Mouse (Mus musculus) lung, postnatal 0 days (tissue): ENCODE results near the gene Rnf5. TPM values are rescaled to one million over a fixed set of nuclear protein-coding genes. Genes with fewer than 3 reads are reported as not detected.

Experiments used
- ATAC-seq: fragments of 200-750 bp; cut with Nextera tagmentation; 2 replicates; pipeline ENCODE4 v1.8.0; 2017; ENCODE audit warnings: moderate library complexity
- DNase-seq: peaks from one replicate; pipeline ENCODE4 v3.0.0-alpha.2; 2016; ENCODE audit warnings: low spot score
- H3K27ac ChIP-seq: fragments of 300-500 bp; sonication (generic); 2 replicates; pipeline ENCODE4 v1.5.1; 2014; ENCODE audit warnings: antibody characterized with exemption, mild to moderate bottlenecking, low read length, mixed read lengths
- H3K27me3 ChIP-seq: fragments of 300-500 bp; sonication (generic); replicated peaks from 2 replicates; pipeline ENCODE4 v1.6.1; 2014; ENCODE audit warnings: low read length, mixed read lengths; ENCODE audit not compliant: insufficient read depth
- H3K36me3 ChIP-seq: fragments of 300-500 bp; sonication (generic); 2 replicates; pipeline ENCODE4 v1.6.1; 2014; ENCODE audit warnings: low read length, mixed read lengths; ENCODE audit not compliant: insufficient read depth
- H3K4me1 ChIP-seq: fragments of 300-500 bp; sonication (generic); 2 replicates; pipeline ENCODE4 v1.6.1; 2014; ENCODE audit warnings: antibody characterized with exemption, low read depth, low read length, mixed read lengths; ENCODE audit not compliant: insufficient read depth
- H3K4me2 ChIP-seq: fragments of 300-500 bp; sonication (generic); replicated peaks from 2 replicates; pipeline ENCODE4 v1.6.1; 2014; ENCODE audit warnings: low read depth, mild to moderate bottlenecking, low read length, moderate library complexity, mixed read lengths
- H3K4me3 ChIP-seq: fragments of 300-500 bp; sonication (generic); 2 replicates; pipeline ENCODE4 v1.5.1; 2014; ENCODE audit warnings: low read depth, low read length
- H3K9ac ChIP-seq: fragments of 300-500 bp; sonication (generic); replicated peaks from 2 replicates; pipeline ENCODE4 v1.6.1; 2014; ENCODE audit warnings: low read depth, mild to moderate bottlenecking
- H3K9me3 ChIP-seq: fragments of 300-500 bp; sonication (generic); 2 replicates; pipeline ENCODE4 v1.6.1; 2016; ENCODE audit warnings: low read length, mixed read lengths
- CTCF ChIP-seq: IDR thresholded peaks from 2 replicates; pipeline ENCODE4 v1.5.1; 2016; ENCODE audit warnings: antibody characterized with exemption, mild to moderate bottlenecking
- EP300 ChIP-seq: IDR thresholded peaks from 2 replicates; pipeline ENCODE4 v1.6.1; 2016; ENCODE audit warnings: antibody characterized with exemption, mild to moderate bottlenecking, control low read depth
- WGBS: fragments of 180-500 bp; shearing (Covaris S2); extraction: QIAGEN DNeasy Blood & Tissue Kit; methylation state at CpG from one replicate; pipeline ENCODE4 v1.1.7; 2014; 5-methylcytosine and 5-hydroxymethylcytosine counted together
- polyA plus RNA-seq: library from polyadenylated mRNA; unstranded; fragments of >200 nt; fragmentation: Nextera tagmentation; extraction: Ambion mirVana; gene quantifications from 2 replicates; pipeline ENCODE4 v1.2.1, GENCODE M21; 2015

Rnf5 gene
- polyA plus RNA-seq: 81.5 and 84.1 TPM in 2 replicates

GRCm38 (mm10) chr17:34603375-34604060, at the start of gene Rnf5:
Rnf5 (minus strand) TSS chr17:34603690.
- H3K9ac ChIP-seq: peak within 1 kb of the TSS; percentile 46
- no peaks in the 10 kb centered on the region for H3K27me3 ChIP-seq
- ATAC-seq: peak; percentile 91
- peak within 1 kb of the TSS; percentile 55 for H3K4me3 ChIP-seq
- H3K27ac ChIP-seq: peak within 1 kb of the TSS; percentile 96
- no peaks in the 10 kb centered on the region for H3K9me3 ChIP-seq
- DNase-seq: peak; percentile 100
- H3K36me3 ChIP-seq: no peaks in the 10 kb centered on the region
- TF ChIP-seq CTCF: no peak
- peak; percentile 94 for TF ChIP-seq EP300
- H3K4me2 ChIP-seq: peak within 1 kb of the TSS; percentile 96
- H3K4me1 ChIP-seq: peaks cover 18% of the 10 kb centered on the region
- under 1% methylated on average over 30 of the region's 30 CpGs for WGBS

- H3K36me3 ChIP-seq: 0 out of 2 replicates have a peak, but pooled peaks cover 7% of the 10 kb centered on the region
- WGBS: 88% methylated on average over 8 of the region's 8 CpGs
- no peak overlapping the region for H3K4me3 ChIP-seq
- TF ChIP-seq CTCF: no peak
- no peak for TF ChIP-seq EP300
- ATAC-seq (no peak), DNase-seq (no peak)
- no peak overlapping the region for H3K4me2 ChIP-seq
- H3K27ac ChIP-seq: no peak overlapping the region
- H3K27me3 ChIP-seq: no peaks in the 10 kb centered on the region
- no peak overlapping the region for H3K9ac ChIP-seq
- H3K9me3 ChIP-seq: no peaks in the 10 kb centered on the region
- H3K4me1 ChIP-seq: peaks cover 6% of the 10 kb centered on the region
Observed at GRCm38 (mm10) chr17:34652985-34653384, 49.5 kb upstream of the Rnf5 start.

GRCm38 (mm10) chr17:34652546-34652945, 49.1 kb upstream of the Rnf5 start:
- H3K36me3 ChIP-seq: 0 out of 2 replicates have a peak, but pooled peaks cover 7% of the 10 kb centered on the region
- 90% methylated on average over 10 of the region's 10 CpGs for WGBS
- ATAC-seq: no peak

GRCm38 (mm10) chr17:34651507-34652221, 48.2 kb upstream of the Rnf5 start:
- ATAC-seq: no peak
- TF ChIP-seq EP300: no peak
- peak; percentile 73 for TF ChIP-seq CTCF
- H3K4me3 ChIP-seq: no peak overlapping the region
- 0 out of 2 replicates have a peak, but pooled peaks cover 7% of the 10 kb centered on the region for H3K36me3 ChIP-seq
- H3K9me3 ChIP-seq: no peaks in the 10 kb centered on the region
- H3K27ac ChIP-seq: no peak overlapping the region
- no peak overlapping the region for H3K4me2 ChIP-seq
- no peak for DNase-seq
- peaks cover 11% of the 10 kb centered on the region for H3K4me1 ChIP-seq
- 48% methylated on average over 18 of the region's 19 CpGs for WGBS
- H3K9ac ChIP-seq: no peak overlapping the region
- H3K27me3 ChIP-seq: no peaks in the 10 kb centered on the region

More at GRCm38 (mm10) chr17:34652546-34652945, 49.1 kb upstream of the Rnf5 start:
- no peaks in the 10 kb centered on the region for H3K9me3 ChIP-seq
- peaks cover 11% of the 10 kb centered on the region for H3K4me1 ChIP-seq
- H3K4me2 ChIP-seq: no peak overlapping the region
- no peak for TF ChIP-seq EP300
- TF ChIP-seq CTCF: no peak
- no peaks in the 10 kb centered on the region for H3K27me3 ChIP-seq
- H3K4me3 ChIP-seq: no peak overlapping the region
- DNase-seq: no peak
- no peak overlapping the region for H3K27ac ChIP-seq
- no peak overlapping the region for H3K9ac ChIP-seq

- TF ChIP-seq CTCF: no peak
- no peak for TF ChIP-seq EP300
- ATAC-seq: no peak
- Histone ChIP-seq H3K36me3 (0 out of 2 replicates have a peak, but pooled peaks cover 7% of the 10 kb centered on the region), H3K27me3 (no peaks in the 10 kb centered on the region), H3K4me1 (peaks cover 11% of the 10 kb centered on the region; the same call in 1 of the 2 replicates), H3K4me3 (no peak overlapping the region), H3K9ac (no peak overlapping the region), H3K4me2 (no peak overlapping the region), H3K9me3 (no peaks in the 10 kb centered on the region), H3K27ac (no peak overlapping the region)
- 90% methylated on average over 14 of the region's 14 CpGs for WGBS
- no peak for DNase-seq
Observed at GRCm38 (mm10) chr17:34650781-34651180, 47.3 kb upstream of the Rnf5 start.

- no peak for TF ChIP-seq CTCF
- no peak for TF ChIP-seq EP300
- Histone ChIP-seq H3K9ac (no peak overlapping the region), H3K9me3 (no peaks in the 10 kb centered on the region), H3K27me3 (no peaks in the 10 kb centered on the region), H3K4me2 (no peak overlapping the region), H3K4me3 (no peak overlapping the region), H3K4me1 (peaks cover 12% of the 10 kb centered on the region), H3K36me3 (0 out of 2 replicates have a peak, but pooled peaks cover 7% of the 10 kb centered on the region), H3K27ac (no peak overlapping the region)
- no peak for ATAC-seq
- no peak for DNase-seq
- 83% methylated on average over 18 of the region's 18 CpGs for WGBS
Observed at GRCm38 (mm10) chr17:34649106-34649864, 45.8 kb upstream of the Rnf5 start.
